Mouse (Mus musculus): ENCODE measurements around the gene Marcksl1.
A peak's percentile ranks its signal among the peaks of the same experiment; 100 is the strongest.

Marcksl1 gene

GRCm38 (mm10) chr4:129513086-129513767 is at the start of gene Marcksl1:
Marcksl1 (plus strand) TSS chr4:129513581.
- DNase-seq (ENCODE audit: low spot score in 2 of 2), result peak; percentile 90 to 95

- peak in 1 of 2 experiments; percentile 51 for DNase-seq (ENCODE audit: low spot score in 2 of 2)
Observed at GRCm38 (mm10) chr4:129464286-129464815, 49.0 kb upstream of the Marcksl1 start.

GRCm38 (mm10) chr4:129476047-129476446 is 37.3 kb upstream of the Marcksl1 start:
- no peak for DNase-seq (ENCODE audit: low spot score in 2 of 2)

GRCm38 (mm10) chr4:129479863-129480262 is 33.5 kb upstream of the Marcksl1 start:
- DNase-seq (ENCODE audit: low spot score in 2 of 2), result no peak

- no peak for DNase-seq (ENCODE audit: low spot score in 2 of 2)
Observed at GRCm38 (mm10) chr4:129481090-129481489, 32.3 kb upstream of the Marcksl1 start.

GRCm38 (mm10) chr4:129490972-129491880 is 22.2 kb upstream of the Marcksl1 start, which contains the start of the genes Tssk3 and Fam229a:
Tssk3 (minus strand) TSS chr4:129491022.
Fam229a (plus strand) TSS chr4:129491190.
- no peak for DNase-seq (ENCODE audit: low spot score in 2 of 2)

GRCm38 (mm10) chr4:129494681-129495080 is 18.7 kb upstream of the Marcksl1 start:
- peak in 1 of 2 experiments; percentile 16 for DNase-seq (ENCODE audit: low spot score in 2 of 2)

GRCm38 (mm10) chr4:129495672-129496562 is 17.5 kb upstream of the Marcksl1 start:
- peak in 1 of 2 experiments; percentile 16 for DNase-seq (ENCODE audit: low spot score in 2 of 2)

- peak in 1 of 2 experiments; percentile 27 for DNase-seq (ENCODE audit: low spot score in 2 of 2)
Observed at GRCm38 (mm10) chr4:129496631-129497030, 16.8 kb upstream of the Marcksl1 start.

GRCm38 (mm10) chr4:129498941-129499340 is 14.4 kb upstream of the Marcksl1 start:
- DNase-seq (ENCODE audit: low spot score in 2 of 2), result no peak

GRCm38 (mm10) chr4:129500017-129500416 is 13.4 kb upstream of the Marcksl1 start:
- peak in 1 of 2 experiments; percentile 11 for DNase-seq (ENCODE audit: low spot score in 2 of 2)

GRCm38 (mm10) chr4:129500607-129501566 is 12.5 kb upstream of the Marcksl1 start:
- peak; percentile 83 to 88 for DNase-seq (ENCODE audit: low spot score in 2 of 2)

GRCm38 (mm10) chr4:129502327-129502888 is 11.0 kb upstream of the Marcksl1 start:
- DNase-seq (ENCODE audit: low spot score in 2 of 2), result peak in 1 of 2 experiments; percentile 20

- DNase-seq (ENCODE audit: low spot score in 2 of 2), result no peak
Observed at GRCm38 (mm10) chr4:129502901-129503444, 10.4 kb upstream of the Marcksl1 start.

GRCm38 (mm10) chr4:129505511-129505910 is 7.9 kb upstream of the Marcksl1 start:
- no peak for DNase-seq (ENCODE audit: low spot score in 2 of 2)

- no peak for DNase-seq (ENCODE audit: low spot score in 2 of 2)
Observed at GRCm38 (mm10) chr4:129507434-129508236, 5.7 kb upstream of the Marcksl1 start.

GRCm38 (mm10) chr4:129508237-129508515 is 5.2 kb upstream of the Marcksl1 start:
- DNase-seq (ENCODE audit: low spot score in 2 of 2), result no peak

GRCm38 (mm10) chr4:129508834-129509600 is 4.4 kb upstream of the Marcksl1 start:
- DNase-seq (ENCODE audit: low spot score in 2 of 2), result no peak
